Mouse (Mus musculus) liver (tissue): ENCODE measurements around the gene Gm4737.
"Not testable (repeated sequence)": the region's sequence is repeated elsewhere in the genome, so short reads cannot be mapped to it uniquely, and the experiment has no call there.

Experiments used
- DNase-seq: peaks from one replicate; pipeline ENCODE4 v3.0.0-alpha.2; 2020; ENCODE audit warnings: mixed read lengths

Gene Gm4737

GRCm38 (mm10) chr16:46154832-46155231 lies at the start of gene Gm4737:
TSS of gene Gm4737 (minus strand) at chr16:46155077.
- DNase-seq: not testable (repeated sequence)

GRCm38 (mm10) chr16:46195792-46196191 lies 40.9 kb upstream of the Gm4737 start:
- DNase-seq: no peak

- no peak for DNase-seq
Observed at GRCm38 (mm10) chr16:46183096-46183495, 28.2 kb upstream of the Gm4737 start.

- no peak for DNase-seq
Observed at GRCm38 (mm10) chr16:46178121-46178801, 23.4 kb upstream of the Gm4737 start.

GRCm38 (mm10) chr16:46173039-46173438 lies 18.2 kb upstream of the Gm4737 start:
- DNase-seq: no peak

- DNase-seq: no peak
Observed at GRCm38 (mm10) chr16:46166971-46167370, 12.1 kb upstream of the Gm4737 start.

GRCm38 (mm10) chr16:46165305-46165704 lies 10.4 kb upstream of the Gm4737 start:
- no peak for DNase-seq

- DNase-seq: no peak
Observed at GRCm38 (mm10) chr16:46151141-46151540, 3.7 kb downstream of the Gm4737 start.

GRCm38 (mm10) chr16:46148661-46149341 lies 6.1 kb downstream of the Gm4737 start:
- no peak for DNase-seq

- DNase-seq: no peak
Observed at GRCm38 (mm10) chr16:46146962-46147361, 7.9 kb downstream of the Gm4737 start.

- no peak for DNase-seq
Observed at GRCm38 (mm10) chr16:46122238-46122637, 32.6 kb downstream of the Gm4737 start.

GRCm38 (mm10) chr16:46121420-46121819 lies 33.5 kb downstream of the Gm4737 start:
- peak; percentile 13 for DNase-seq

- no peak for DNase-seq
Observed at GRCm38 (mm10) chr16:46120607-46121006, 34.3 kb downstream of the Gm4737 start.

GRCm38 (mm10) chr16:46120020-46120419 lies 34.9 kb downstream of the Gm4737 start, which contains the start of gene Cd96:
TSS of gene Cd96 (minus strand) at chr16:46120251.
- no peak for DNase-seq

- no peak for DNase-seq
Observed at GRCm38 (mm10) chr16:46117645-46118044, 37.2 kb downstream of the Gm4737 start.

GRCm38 (mm10) chr16:46114727-46115126 lies 40.1 kb downstream of the Gm4737 start:
- DNase-seq: no peak

GRCm38 (mm10) chr16:46109536-46109935 lies 45.3 kb downstream of the Gm4737 start:
- DNase-seq: no peak

- no peak for DNase-seq
Observed at GRCm38 (mm10) chr16:46107431-46107830, 47.4 kb downstream of the Gm4737 start.

GRCm38 (mm10) chr16:46104491-46104890 lies 50.4 kb downstream of the Gm4737 start:
- DNase-seq: no peak
